Mouse (Mus musculus) cerebellum, adult 2 months (tissue): ENCODE results near the gene Ttc29.

ENCODE experiments used
- CTCF ChIP-seq: fragments of 200-500 bp; IDR thresholded peaks from 2 replicates; pipeline ENCODE4 v1.5.1; 2011; ENCODE audit warnings: low read depth, mild to moderate bottlenecking, control low read depth, low read length, moderate library complexity, borderline replicate concordance; ENCODE audit not compliant: insufficient read depth
- POLR2A ChIP-seq: fragments of 200-500 bp; IDR thresholded peaks from 2 replicates; pipeline ENCODE4 v1.6.1; 2011; ENCODE audit warnings: low read length, control low read depth, borderline replicate concordance; ENCODE audit not compliant: insufficient read depth

DNA sequence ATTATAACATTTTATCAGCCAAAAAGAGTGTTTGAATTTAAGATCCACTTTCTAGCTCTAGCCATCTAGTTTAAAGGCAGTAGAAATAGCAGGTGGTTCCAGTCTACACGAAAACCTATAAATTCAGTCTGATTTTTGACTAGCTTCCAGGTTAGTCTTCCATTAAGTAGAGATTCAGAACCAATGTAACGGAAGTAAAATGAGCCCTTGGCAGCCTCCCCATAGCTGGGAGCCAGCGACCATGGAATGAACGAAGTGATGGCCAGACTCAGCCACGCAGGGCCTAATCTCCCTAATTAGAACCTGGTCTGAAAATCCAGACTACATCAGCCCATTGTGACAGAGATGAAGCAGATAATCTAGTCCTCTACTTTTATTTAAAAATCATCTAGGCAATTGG lies 140.8 kb downstream of the Ttc29 start:
- TF ChIP-seq POLR2A, result no peak
- no peak for TF ChIP-seq CTCF
